Mouse (Mus musculus): Measurements from ENCODE around the gene Pars2. TPM values are rescaled to one million over a fixed set of nuclear protein-coding genes. Genes with fewer than 3 reads are reported as not detected.

Gene Pars2
- 6.8 TPM for total RNA-seq (2023)

GRCm38 (mm10) chr4:106650833-106651527 lies at the start of gene Pars2:
Gene Pars2 (plus strand): TSS chr4:106651069.

GRCm38 (mm10) chr4:106617056-106617455 lies 33.8 kb upstream of the Pars2 start, which contains the start of gene Lexm:
Gene Lexm (minus strand): TSS chr4:106617241.

GRCm38 (mm10) chr4:106622030-106622493 lies 28.8 kb upstream of the Pars2 start, which contains the start of gene Ttc22:
Gene Ttc22 (plus strand): TSS chr4:106622432.

GRCm38 (mm10) chr4:106678442-106679118 lies 27.7 kb downstream of the Pars2 start, which contains the start of gene Ttc4:
Gene Ttc4 (minus strand): TSS chr4:106678944.

Other genes with a start within 250 kb of the Pars2 start
- not detected for gene Pcsk9, start 186.7 kb upstream of the Pars2 start, total RNA-seq (2023)
- not detected for gene Bsnd, start 158.8 kb upstream of the Pars2 start, total RNA-seq (2023)
- 23.4 TPM for gene Dhcr24, start 90.0 kb upstream of the Pars2 start, total RNA-seq (2023)
- not detected for gene Lexm, start 33.8 kb upstream of the Pars2 start, total RNA-seq (2023)
- not detected for gene Ttc22, start 28.6 kb upstream of the Pars2 start, total RNA-seq (2023)
- 38.4 TPM for gene Ttc4, start 27.9 kb downstream of the Pars2 start, total RNA-seq (2023)
- not detected for gene Mroh7, start 79.9 kb downstream of the Pars2 start, total RNA-seq (2023)
- gene Fam151a, start 82.8 kb downstream of the Pars2 start, total RNA-seq (2023): not detected
- 2.7 TPM for gene Acot11, start 153.9 kb downstream of the Pars2 start, total RNA-seq (2023)

Data from CD4-positive naive resting alpha-beta T cell, adult 57 days (primary cell).